Mouse (Mus musculus) stomach, postnatal 0 days (tissue): ENCODE data around the gene Itpr3.
A peak's percentile ranks its signal among the peaks of the same experiment; 100 is the strongest.

Experiments used
- CTCF ChIP-seq: IDR thresholded peaks from 2 replicates; pipeline ENCODE4 v1.5.1; 2016; ENCODE audit warnings: antibody characterized with exemption, low read depth, mild to moderate bottlenecking, moderate library complexity
- EP300 ChIP-seq: optimal IDR thresholded peaks from 2 replicates; pipeline ENCODE3; 2016; ENCODE audit warnings: antibody characterized with exemption

- peak; percentile 43; the same call in 1 of the 2 replicates for TF ChIP-seq CTCF
- no peak for TF ChIP-seq EP300
Measured at GRCm38 (mm10) chr17:27011998-27012672, 45.0 kb upstream of the Itpr3 start.
